Mouse (Mus musculus) embryonic facial prominence, embryonic 14.5 days (tissue): ENCODE measurements around the gene Slc44a1. TPM values are rescaled to one million over a fixed set of nuclear protein-coding genes. Genes with fewer than 3 reads are reported as not detected.

ENCODE experiments used
- ATAC-seq: fragments of 200-750 bp; cut with Nextera tagmentation; 2 replicates; pipeline ENCODE4 v1.8.0; 2017; ENCODE audit warnings: low read depth, moderate number of reproducible peaks, moderate TSS enrichment
- DNase-seq: peaks from one replicate; pipeline ENCODE4 v3.0.0-alpha.2; 2015; ENCODE audit warnings: low spot score
- H3K27ac ChIP-seq: fragments of 300-500 bp; sonication (generic); replicated peaks from 2 replicates; pipeline ENCODE4 v1.5.1; 2014; ENCODE audit warnings: low read depth, mild to moderate bottlenecking, low read length, moderate library complexity
- H3K27me3 ChIP-seq: fragments of 300-500 bp; sonication (generic); replicated peaks from 2 replicates; pipeline ENCODE4 v1.6.1; 2014; ENCODE audit warnings: low read length; ENCODE audit not compliant: control insufficient read depth, insufficient read depth
- H3K36me3 ChIP-seq: fragments of 300-500 bp; sonication (generic); 2 replicates; pipeline ENCODE4 v1.6.1; 2014; ENCODE audit warnings: low read length, mixed read lengths; ENCODE audit not compliant: control insufficient read depth, insufficient read depth
- H3K4me1 ChIP-seq: fragments of 300-500 bp; sonication (generic); 2 replicates; pipeline ENCODE4 v1.6.1; 2014; ENCODE audit warnings: antibody characterized with exemption, low read length; ENCODE audit not compliant: control insufficient read depth, insufficient read depth
- H3K4me2 ChIP-seq: fragments of 300-500 bp; sonication (generic); 2 replicates; pipeline ENCODE4 v1.6.1; 2014; ENCODE audit warnings: low read depth, mild to moderate bottlenecking, low read length, moderate library complexity, mixed read lengths
- H3K4me3 ChIP-seq: fragments of 300-500 bp; sonication (generic); 2 replicates; pipeline ENCODE4 v1.5.1; 2014; ENCODE audit warnings: low read depth, mild to moderate bottlenecking, low read length
- H3K9ac ChIP-seq: fragments of 300-500 bp; sonication (generic); 2 replicates; pipeline ENCODE4 v1.6.1; 2014; ENCODE audit warnings: low read depth, mild to moderate bottlenecking, low read length, moderate library complexity, mixed read lengths
- H3K9me3 ChIP-seq: fragments of 300-500 bp; sonication (generic); 2 replicates; pipeline ENCODE4 v1.6.1; 2016; ENCODE audit warnings: low read length; ENCODE audit not compliant: control insufficient read depth
- WGBS: fragments of 180-500 bp; shearing (Covaris S2); extraction: QIAGEN DNeasy Blood & Tissue Kit; methylation state at CpG from one replicate; pipeline ENCODE4 v1.1.7; 2014; 5-methylcytosine and 5-hydroxymethylcytosine counted together
- polyA plus RNA-seq: library from polyadenylated mRNA; unstranded; fragments of >200 nt; fragmentation: Nextera tagmentation; extraction: Ambion mirVana; gene quantifications from 2 replicates; pipeline ENCODE4 v1.2.1, GENCODE M21; 2014

The Slc44a1 gene
- polyA plus RNA-seq, 1 experiment from 2014 or later: 61.8 TPM

GRCm38 (mm10) chr4:53465887-53466286 is 25.7 kb downstream of the Slc44a1 start:
- no peaks in the 10 kb centered on the region for H3K27me3 ChIP-seq
- 89% methylated on average over 1 of the region's 1 CpGs for WGBS
- no peak overlapping the region for H3K4me3 ChIP-seq
- no peaks in the 10 kb centered on the region for H3K36me3 ChIP-seq
- no peak overlapping the region for H3K27ac ChIP-seq
- H3K9me3 ChIP-seq: no peaks in the 10 kb centered on the region
- DNase-seq: no peak
- ATAC-seq: no peak
- H3K4me1 ChIP-seq: no peaks in the 10 kb centered on the region
- H3K9ac ChIP-seq: no peak overlapping the region
- H3K4me2 ChIP-seq: no peak overlapping the region

GRCm38 (mm10) chr4:53469007-53469406 is 28.8 kb downstream of the Slc44a1 start:
- no peaks in the 10 kb centered on the region for H3K9me3 ChIP-seq
- DNase-seq (no peak), ATAC-seq (no peak)

GRCm38 (mm10) chr4:53474109-53474508 is 33.9 kb downstream of the Slc44a1 start:
- no peak for ATAC-seq
- H3K4me1 ChIP-seq: peaks cover 11% of the 10 kb centered on the region; the same call in 1 of the 2 replicates
- no peaks in the 10 kb centered on the region for H3K27me3 ChIP-seq

More at GRCm38 (mm10) chr4:53469007-53469406, 28.8 kb downstream of the Slc44a1 start:
- no peak overlapping the region for H3K4me3 ChIP-seq
- H3K27ac ChIP-seq: no peak overlapping the region
- peaks cover 6% of the 10 kb centered on the region; the same call in 1 of the 2 replicates for H3K4me1 ChIP-seq
- no peak overlapping the region for H3K4me2 ChIP-seq
- 50% methylated on average over 6 of the region's 6 CpGs for WGBS
- no peaks in the 10 kb centered on the region for H3K36me3 ChIP-seq
- H3K27me3 ChIP-seq: no peaks in the 10 kb centered on the region
- H3K9ac ChIP-seq: no peak overlapping the region

GRCm38 (mm10) chr4:53475230-53475952 is 35.2 kb downstream of the Slc44a1 start:
- H3K9ac ChIP-seq: no peak overlapping the region
- no peaks in the 10 kb centered on the region for H3K9me3 ChIP-seq
- H3K4me3 ChIP-seq: no peak overlapping the region
- WGBS: 77% methylated on average over 20 of the region's 20 CpGs
- H3K4me1 ChIP-seq: peaks cover 11% of the 10 kb centered on the region; the same call in 1 of the 2 replicates
- ATAC-seq: no peak
- no peak for DNase-seq
- no peaks in the 10 kb centered on the region for H3K27me3 ChIP-seq
- no peak overlapping the region for H3K27ac ChIP-seq
- H3K4me2 ChIP-seq: no peak overlapping the region
- H3K36me3 ChIP-seq: no peaks in the 10 kb centered on the region

More at GRCm38 (mm10) chr4:53474109-53474508, 33.9 kb downstream of the Slc44a1 start:
- Histone ChIP-seq H3K9ac (no peak overlapping the region; the same call in 1 of the 2 replicates), H3K4me2 (no peak overlapping the region), H3K27ac (no peak overlapping the region), H3K9me3 (no peaks in the 10 kb centered on the region), H3K36me3 (no peaks in the 10 kb centered on the region), H3K4me3 (no peak overlapping the region)
- DNase-seq: no peak

- H3K9me3 ChIP-seq: no peaks in the 10 kb centered on the region
- 74% methylated on average over 4 of the region's 4 CpGs for WGBS
- 0 out of 2 replicates have a peak, but pooled peaks cover 8% of the 10 kb centered on the region for H3K36me3 ChIP-seq
- H3K4me3 ChIP-seq: no peak overlapping the region
- 0 out of 2 replicates have a peak, but pooled peaks cover 8% of the 10 kb centered on the region for H3K4me1 ChIP-seq
- ATAC-seq: no peak
- 0 out of 2 replicates have a peak overlapping the region, but pooled peaks have one; percentile 17 for H3K27ac ChIP-seq
- no peak for DNase-seq
- no peak overlapping the region for H3K9ac ChIP-seq
- H3K27me3 ChIP-seq: no peaks in the 10 kb centered on the region
- H3K4me2 ChIP-seq: no peak overlapping the region
These were observed 38.4 kb downstream of the Slc44a1 start for GRCm38 (mm10) chr4:53478644-53479043.

GRCm38 (mm10) chr4:53487216-53488188 is 47.3 kb downstream of the Slc44a1 start:
- H3K4me1 ChIP-seq: 0 out of 2 replicates have a peak, but pooled peaks cover 2% of the 10 kb centered on the region
- H3K9ac ChIP-seq: no peak overlapping the region
- H3K27me3 ChIP-seq: no peaks in the 10 kb centered on the region
- WGBS: 70% methylated on average over 12 of the region's 12 CpGs
- H3K27ac ChIP-seq: no peak overlapping the region
- no peak for ATAC-seq
- H3K4me3 ChIP-seq: no peak overlapping the region
- H3K4me2 ChIP-seq: no peak overlapping the region
- H3K9me3 ChIP-seq: no peaks in the 10 kb centered on the region
- 0 out of 2 replicates have a peak, but pooled peaks cover 10% of the 10 kb centered on the region for H3K36me3 ChIP-seq
- DNase-seq: no peak

- no peaks in the 10 kb centered on the region for H3K27me3 ChIP-seq
- 0 out of 2 replicates have a peak, but pooled peaks cover 2% of the 10 kb centered on the region for H3K4me1 ChIP-seq
- H3K9ac ChIP-seq: no peak overlapping the region
- no peak overlapping the region for H3K4me2 ChIP-seq
- no peak overlapping the region for H3K4me3 ChIP-seq
- WGBS: 85% methylated on average over 5 of the region's 5 CpGs
- 0 out of 2 replicates have a peak, but pooled peaks cover 8% of the 10 kb centered on the region for H3K36me3 ChIP-seq
- DNase-seq (no peak), ATAC-seq (no peak)
- H3K9me3 ChIP-seq: no peaks in the 10 kb centered on the region
- H3K27ac ChIP-seq: no peak overlapping the region
These were observed 48.6 kb downstream of the Slc44a1 start for GRCm38 (mm10) chr4:53488803-53489202.

GRCm38 (mm10) chr4:53490371-53490770 is 50.2 kb downstream of the Slc44a1 start:
- no peak overlapping the region for H3K27ac ChIP-seq
- H3K9ac ChIP-seq: no peak overlapping the region
- H3K36me3 ChIP-seq: 0 out of 2 replicates have a peak, but pooled peaks cover 5% of the 10 kb centered on the region
- ATAC-seq (no peak), DNase-seq (no peak)
- WGBS: 90% methylated on average over 7 of the region's 7 CpGs
- H3K27me3 ChIP-seq: no peaks in the 10 kb centered on the region
- H3K4me3 ChIP-seq: no peak overlapping the region
- H3K9me3 ChIP-seq: no peaks in the 10 kb centered on the region
- H3K4me2 ChIP-seq: no peak overlapping the region
- H3K4me1 ChIP-seq: 0 out of 2 replicates have a peak, but pooled peaks cover 2% of the 10 kb centered on the region
